Mouse (Mus musculus) E14TG2a.4 (cell line): Measurements from ENCODE around the gene Srgap1.
A peak's percentile ranks its signal among the peaks of the same experiment; 100 is the strongest.

Experiments used
- H3K27me3 ChIP-seq: 2 replicates; pipeline ENCODE4 v1.6.1; 2014; ENCODE audit warnings: low read length, control low read depth; ENCODE audit not compliant: insufficient read depth
- H3K36me3 ChIP-seq: 2 replicates; pipeline ENCODE4 v1.6.1; 2014; ENCODE audit warnings: low read length, control low read depth; ENCODE audit not compliant: insufficient read depth
- H3K4me1 ChIP-seq: replicated peaks from 2 replicates; pipeline ENCODE4 v1.6.1; 2014; ENCODE audit warnings: low read depth, low read length, control low read depth
- H3K4me3 ChIP-seq: replicated peaks from 2 replicates; pipeline ENCODE4 v1.5.1; 2014; ENCODE audit warnings: mild to moderate bottlenecking, low read length
- H3K9me3 ChIP-seq: 2 replicates; pipeline ENCODE4 v1.6.1; 2014; ENCODE audit warnings: low read length, control low read depth
- CTCF ChIP-seq: conservative IDR thresholded peaks from 2 replicates; pipeline ENCODE4 v1.5.1; 2014; ENCODE audit warnings: low read length
- NANOG ChIP-seq: IDR thresholded peaks from 2 replicates; pipeline ENCODE4 v1.6.1; 2014; ENCODE audit warnings: borderline replicate concordance, low read length, mixed read lengths
- POU5F1 ChIP-seq: IDR thresholded peaks from 2 replicates; pipeline ENCODE4 v1.6.1; 2014; ENCODE audit warnings: low read length, borderline replicate concordance

Srgap1 gene

DNA sequence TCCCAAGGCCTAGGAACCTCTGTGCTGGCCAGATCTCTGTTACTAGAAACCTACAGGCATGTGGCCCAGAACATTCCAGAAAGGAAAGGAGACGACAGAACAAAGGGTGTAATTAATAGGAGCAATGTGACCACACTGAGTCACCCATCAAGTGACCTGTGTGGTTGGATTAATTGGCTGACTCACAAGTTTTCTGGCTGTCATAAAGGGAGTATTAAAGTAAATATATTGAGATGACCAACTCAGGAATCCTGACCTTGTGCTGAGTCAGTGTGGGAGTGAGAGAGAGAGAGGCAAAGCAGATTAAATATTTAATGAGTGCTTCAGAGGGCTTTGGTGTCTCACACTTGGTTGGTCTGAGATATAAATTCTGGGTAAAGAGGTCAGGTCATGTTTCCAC is 143.0 kb downstream of the Srgap1 start:
- no peak overlapping the region for H3K4me3 ChIP-seq
- no peaks in the 10 kb centered on the region for H3K27me3 ChIP-seq
- H3K9me3 ChIP-seq, result no peaks in the 10 kb centered on the region
- peaks cover 16% of the 10 kb centered on the region for H3K4me1 ChIP-seq
- TF ChIP-seq CTCF (no peak), NANOG (no peak), POU5F1 (no peak)
- H3K36me3 ChIP-seq, result no peaks in the 10 kb centered on the region

DNA sequence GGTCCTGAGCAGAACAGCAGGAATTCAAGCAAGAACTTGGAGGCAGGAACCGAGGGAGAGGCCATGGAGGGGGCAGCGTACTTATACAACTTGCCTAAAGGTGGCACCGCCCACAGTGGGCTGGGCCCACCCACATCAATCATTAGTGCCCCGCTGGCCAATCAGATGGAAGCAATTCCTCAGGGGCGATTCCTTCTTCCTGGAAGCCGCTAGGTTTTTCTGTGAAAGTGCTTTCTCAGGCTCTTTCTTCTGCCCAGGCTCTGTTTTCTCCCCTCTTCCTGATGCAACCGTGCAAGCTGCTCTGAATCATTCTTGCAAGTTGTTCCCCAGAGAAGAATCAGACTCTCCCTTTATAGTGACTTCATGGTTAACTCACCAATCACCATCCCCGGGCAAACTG is 144.5 kb downstream of the Srgap1 start:
- H3K4me1 ChIP-seq, result peaks cover 20% of the 10 kb centered on the region
- H3K9me3 ChIP-seq, result no peaks in the 10 kb centered on the region
- H3K27me3 ChIP-seq, result no peaks in the 10 kb centered on the region
- no peak for TF ChIP-seq CTCF
- TF ChIP-seq NANOG, result no peak
- TF ChIP-seq POU5F1, result no peak
- H3K36me3 ChIP-seq, result no peaks in the 10 kb centered on the region
- no peak overlapping the region for H3K4me3 ChIP-seq

DNA sequence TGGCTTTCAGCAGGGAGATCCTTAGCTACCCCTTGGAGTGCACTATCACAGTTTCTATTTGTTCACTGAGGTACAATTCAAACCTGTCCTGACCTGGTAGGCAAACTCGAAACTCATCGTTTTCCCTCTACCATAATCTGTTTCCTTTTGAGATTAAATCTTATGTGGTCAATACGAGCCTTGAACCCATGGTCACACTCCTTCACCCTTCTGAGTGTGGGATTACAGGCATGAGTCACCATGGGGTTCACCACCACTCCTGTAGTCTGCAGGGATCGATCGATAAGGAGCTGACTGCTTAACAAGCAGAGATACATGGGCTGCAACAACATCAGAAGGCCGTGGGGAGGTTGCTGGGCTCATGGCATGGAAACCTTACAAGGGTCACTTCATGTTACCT is 146.3 kb downstream of the Srgap1 start:
- Histone ChIP-seq H3K4me3 (no peak overlapping the region), H3K27me3 (no peaks in the 10 kb centered on the region), H3K4me1 (peaks cover 20% of the 10 kb centered on the region), H3K36me3 (no peaks in the 10 kb centered on the region), H3K9me3 (no peaks in the 10 kb centered on the region)
- TF ChIP-seq CTCF, result no peak

DNA sequence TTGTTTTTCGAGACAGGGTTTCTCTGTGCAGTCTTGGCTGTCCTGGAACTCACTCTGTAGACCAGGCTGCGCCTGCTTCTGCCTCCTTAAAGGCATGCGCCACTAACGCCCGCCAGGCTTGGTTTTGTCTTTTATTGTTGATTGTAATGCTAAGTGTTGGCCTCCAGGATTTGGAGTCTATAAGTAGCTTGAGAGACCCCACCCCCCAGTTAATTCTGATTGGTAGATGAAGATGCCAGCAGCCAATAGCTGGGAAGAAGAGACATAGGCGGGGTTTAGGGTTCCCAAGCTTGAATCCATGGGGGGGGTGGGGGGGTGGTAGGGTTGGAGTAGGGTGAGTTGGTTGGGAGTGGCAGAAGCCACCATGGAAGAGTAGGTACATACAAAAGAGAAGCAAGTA is 147.4 kb downstream of the Srgap1 start:
- peaks cover 20% of the 10 kb centered on the region for H3K4me1 ChIP-seq
- no peaks in the 10 kb centered on the region for H3K36me3 ChIP-seq
- H3K27me3 ChIP-seq, result no peaks in the 10 kb centered on the region
- TF ChIP-seq POU5F1 (0 out of 2 replicates have a peak, but pooled peaks have one; percentile 14), CTCF (no peak), NANOG (no peak)
- H3K4me3 ChIP-seq, result 0 out of 2 replicates have a peak overlapping the region, but pooled peaks have one; percentile 43
- H3K9me3 ChIP-seq, result no peaks in the 10 kb centered on the region

DNA sequence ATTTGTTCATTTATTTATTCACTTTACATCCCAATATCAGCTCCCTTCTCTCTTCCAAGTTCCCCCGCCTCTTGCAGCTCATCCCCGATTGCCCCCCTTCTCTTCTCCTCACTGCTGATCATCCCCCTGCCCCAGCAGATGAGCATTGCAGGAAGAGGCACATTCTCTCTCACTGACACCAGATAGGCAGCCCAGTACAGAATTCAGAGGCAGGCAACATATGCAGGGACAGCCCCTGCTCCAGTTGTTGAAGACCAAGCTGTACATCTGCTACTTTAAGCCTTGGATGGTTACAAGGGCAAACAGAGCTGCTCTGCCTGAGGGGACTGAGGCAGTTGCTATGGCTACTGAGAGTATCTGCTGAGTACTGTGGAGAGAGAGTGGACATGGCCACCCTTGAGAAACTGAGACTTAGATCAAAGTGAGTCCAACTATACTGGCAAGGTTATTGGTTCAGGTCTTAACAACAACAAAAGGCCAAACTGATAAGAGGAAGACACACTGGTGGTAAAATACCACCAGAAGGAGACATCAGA is 149.2 kb downstream of the Srgap1 start:
- no peak overlapping the region for H3K4me3 ChIP-seq
- H3K27me3 ChIP-seq, result no peaks in the 10 kb centered on the region
- peaks cover 24% of the 10 kb centered on the region for H3K4me1 ChIP-seq
- H3K9me3 ChIP-seq, result no peaks in the 10 kb centered on the region
- H3K36me3 ChIP-seq, result no peaks in the 10 kb centered on the region
- TF ChIP-seq POU5F1 (no peak), CTCF (no peak), NANOG (no peak)

DNA sequence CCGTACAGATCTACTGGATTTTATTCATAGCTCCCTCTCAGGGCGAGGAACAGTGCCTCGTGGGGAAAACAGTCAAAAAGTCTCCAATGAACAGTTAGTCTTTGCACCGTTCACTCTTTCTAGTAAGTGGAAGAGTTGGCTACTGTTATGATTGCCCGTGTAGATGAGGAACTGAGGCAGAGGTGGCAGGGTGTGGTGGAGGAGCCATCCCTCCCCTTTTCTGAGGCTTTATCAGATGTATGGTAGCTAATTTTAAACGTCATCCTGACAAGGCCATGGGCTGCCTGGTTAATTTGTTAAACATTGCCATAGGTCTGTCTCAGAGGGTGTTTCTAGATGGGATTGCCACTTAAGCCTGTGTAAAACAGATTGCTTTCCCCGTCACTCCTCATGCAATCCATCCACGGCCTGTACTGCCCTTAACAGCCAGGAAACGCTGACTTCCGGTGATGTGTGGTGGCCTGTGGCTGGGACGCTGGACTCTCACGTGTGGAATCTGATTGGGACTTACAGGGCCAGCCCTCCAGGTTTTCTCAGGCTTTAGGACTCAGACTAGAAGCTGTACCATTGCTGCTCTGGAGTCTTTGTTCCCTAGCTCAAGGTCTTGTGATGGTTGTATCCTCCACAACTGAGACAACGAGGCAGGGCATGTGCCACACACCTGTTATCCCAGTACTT is 155.6 kb downstream of the Srgap1 start:
- TF ChIP-seq CTCF (no peak), NANOG (no peak), POU5F1 (no peak)
- Histone ChIP-seq H3K4me1 (peaks cover 17% of the 10 kb centered on the region), H3K36me3 (no peaks in the 10 kb centered on the region), H3K4me3 (no peak overlapping the region), H3K9me3 (no peaks in the 10 kb centered on the region), H3K27me3 (no peaks in the 10 kb centered on the region)

DNA sequence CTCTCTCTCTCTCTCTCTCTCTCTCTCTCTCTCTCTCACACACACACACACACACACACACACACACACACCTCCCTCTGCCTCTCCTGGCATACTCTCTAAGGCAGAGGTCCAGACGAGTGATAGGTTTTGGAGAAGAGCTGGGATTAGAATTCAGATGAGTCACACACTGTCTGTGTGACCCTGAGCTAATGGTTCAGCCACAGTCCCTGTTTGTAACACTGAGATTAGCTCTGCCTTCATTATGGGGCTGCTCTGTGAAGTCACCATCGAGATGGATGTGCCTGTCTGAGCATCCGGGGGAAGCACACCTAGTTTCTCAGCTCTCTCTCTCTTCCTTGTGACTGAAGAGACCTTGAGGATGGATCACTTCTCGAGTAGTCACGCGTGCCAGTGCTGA is 157.1 kb downstream of the Srgap1 start:
- Histone ChIP-seq H3K4me1 (peaks cover 31% of the 10 kb centered on the region), H3K36me3 (no peaks in the 10 kb centered on the region), H3K9me3 (no peaks in the 10 kb centered on the region), H3K4me3 (no peak overlapping the region), H3K27me3 (no peaks in the 10 kb centered on the region)
- TF ChIP-seq POU5F1 (no peak), CTCF (no peak)

DNA sequence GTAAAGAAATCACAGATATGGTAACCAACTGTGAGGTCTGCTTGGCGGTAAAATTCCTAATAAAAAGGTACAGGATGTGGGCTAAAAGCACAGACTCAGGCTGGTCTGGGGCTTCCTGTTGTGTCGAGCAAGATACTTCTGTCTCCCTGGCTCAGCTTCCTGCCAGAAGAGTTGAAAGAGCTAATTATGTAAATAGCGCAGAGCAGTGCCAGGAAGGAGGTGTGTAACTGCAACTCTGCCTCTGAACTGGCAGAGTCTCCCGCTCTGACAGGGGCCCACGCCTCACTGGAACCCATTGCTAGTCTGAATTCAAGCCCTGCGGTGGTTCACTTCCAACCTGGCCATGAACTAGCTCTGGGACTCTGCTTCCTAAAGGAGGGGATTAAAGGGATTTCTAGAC is 160.3 kb downstream of the Srgap1 start:
- H3K4me3 ChIP-seq, result no peak overlapping the region
- 0 out of 2 replicates have a peak, but pooled peaks cover under 1% of the 10 kb centered on the region for H3K27me3 ChIP-seq
- H3K9me3 ChIP-seq, result no peaks in the 10 kb centered on the region
- peaks cover 37% of the 10 kb centered on the region for H3K4me1 ChIP-seq
- no peaks in the 10 kb centered on the region for H3K36me3 ChIP-seq
- TF ChIP-seq CTCF (no peak), POU5F1 (no peak), NANOG (no peak)

DNA sequence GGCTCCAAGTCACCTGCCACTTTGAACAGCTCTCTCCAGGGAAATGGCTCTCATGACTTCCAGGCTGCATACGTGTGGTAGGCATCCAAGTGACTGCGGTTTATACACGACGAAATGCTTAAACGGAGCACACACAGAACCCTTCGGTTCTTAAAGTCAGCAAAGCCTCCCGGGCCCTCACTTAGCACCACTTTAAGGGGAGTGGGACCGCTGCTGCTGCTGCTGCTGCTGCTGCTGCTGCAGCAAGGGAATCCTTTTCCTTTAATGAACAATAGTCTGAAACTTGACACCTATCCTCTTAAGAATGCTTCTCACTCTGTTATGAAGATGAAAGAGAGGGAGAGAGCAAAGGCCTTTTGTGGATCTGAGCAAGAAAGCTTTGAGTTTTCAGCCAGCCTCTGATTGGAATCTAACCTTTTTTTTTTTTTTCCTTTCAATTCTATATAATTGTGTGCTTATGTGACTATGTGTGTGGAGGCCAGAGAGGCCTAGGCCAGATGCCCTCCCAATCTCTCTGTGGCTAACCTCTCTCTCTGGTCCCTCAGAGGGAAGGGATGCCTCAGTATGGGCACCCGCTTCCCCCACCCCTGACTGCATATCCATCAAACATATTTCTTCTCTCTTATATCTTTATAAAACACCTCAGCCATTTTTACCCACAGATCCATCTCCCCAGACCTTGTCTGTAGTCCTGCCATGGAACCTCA is 161.4 kb downstream of the Srgap1 start:
- H3K27me3 ChIP-seq, result peaks cover 7% of the 10 kb centered on the region
- no peaks in the 10 kb centered on the region for H3K9me3 ChIP-seq
- TF ChIP-seq POU5F1, result no peak
- no peaks in the 10 kb centered on the region for H3K36me3 ChIP-seq
- peaks cover 40% of the 10 kb centered on the region for H3K4me1 ChIP-seq
- H3K4me3 ChIP-seq, result no peak overlapping the region
